Mouse (Mus musculus) layer of hippocampus, postnatal 14 days (tissue): ENCODE measurements around the gene Ccnj. TPM values are rescaled to one million over a fixed set of nuclear protein-coding genes. Genes with fewer than 3 reads are reported as not detected.

Source experiments
- DNase-seq, 2 experiments: peaks; one replicate each; pipeline ENCODE4 v3.0.0; 2021 to 2022; ENCODE audit warnings: low spot score in 2 of 2, mixed read lengths in 1 of 2
- long read RNA-seq, 2 experiments: library from polyadenylated mRNA; stranded (forward); transcript quantifications; one replicate each; pipeline ENCODE4 v2.0.0; 2021
- total RNA-seq, 2 experiments: library from RNA; stranded (reverse); gene quantifications; 2 replicates each; pipeline ENCODE4 v1.2.3; 2021

The Ccnj gene
- 1 to 10 TPM; 8.2 to 8.4 TPM for total RNA-seq
- long read RNA-seq, experiment 1 = 0 reads
- long read RNA-seq, experiment 2, partial matches to known transcripts = 0 of 5 reads
- long read RNA-seq, experiment 2, other reads (novel, unspliced or antisense) = 4 of 5 reads

GRCm38 (mm10) chr19:40830703-40831415 is at the start of gene Ccnj:
TSS of gene Ccnj (plus strand) at chr19:40831279.
- DNase-seq = peak; percentile 93 to 95

GRCm38 (mm10) chr19:40788004-40788714 is 42.9 kb upstream of the Ccnj start:
- DNase-seq = no peak

- peak in 1 of 2 experiments; percentile 6 for DNase-seq
Observed at GRCm38 (mm10) chr19:40788715-40789084, 42.4 kb upstream of the Ccnj start.

- no peak for DNase-seq
Observed at GRCm38 (mm10) chr19:40805176-40805737, 25.8 kb upstream of the Ccnj start.

- no peak for DNase-seq
Observed at GRCm38 (mm10) chr19:40809858-40810257, 21.2 kb upstream of the Ccnj start.

GRCm38 (mm10) chr19:40811840-40812239 is 19.2 kb upstream of the Ccnj start:
- no peak for DNase-seq

- no peak for DNase-seq
Observed at GRCm38 (mm10) chr19:40812778-40813177, 18.3 kb upstream of the Ccnj start.

GRCm38 (mm10) chr19:40813385-40813784 is 17.7 kb upstream of the Ccnj start:
- DNase-seq = no peak

- DNase-seq = no peak
Observed at GRCm38 (mm10) chr19:40815645-40816183, 15.4 kb upstream of the Ccnj start.

- DNase-seq = no peak
Observed at GRCm38 (mm10) chr19:40817901-40818532, 13.1 kb upstream of the Ccnj start.

- DNase-seq = no peak
Observed at GRCm38 (mm10) chr19:40818764-40819163, 12.3 kb upstream of the Ccnj start.

- DNase-seq = no peak
Observed at GRCm38 (mm10) chr19:40821306-40821825, 9.7 kb upstream of the Ccnj start.

- DNase-seq = no peak
Observed at GRCm38 (mm10) chr19:40825636-40826035, 5.4 kb upstream of the Ccnj start.

GRCm38 (mm10) chr19:40826735-40827134 is 4.3 kb upstream of the Ccnj start:
- no peak for DNase-seq

GRCm38 (mm10) chr19:40830198-40830597 is 881 bp upstream of the Ccnj start:
- no peak for DNase-seq

GRCm38 (mm10) chr19:40831416-40832201 is 530 bp downstream of the Ccnj start:
- DNase-seq = peak in 1 of 2 experiments; percentile 12

- no peak for DNase-seq
Observed at GRCm38 (mm10) chr19:40832361-40832760, 1.3 kb downstream of the Ccnj start.

GRCm38 (mm10) chr19:40834436-40834835 is 3.4 kb downstream of the Ccnj start:
- no peak for DNase-seq

GRCm38 (mm10) chr19:40838205-40838604 is 7.1 kb downstream of the Ccnj start:
- DNase-seq = no peak

- DNase-seq = no peak
Observed at GRCm38 (mm10) chr19:40840303-40840702, 9.2 kb downstream of the Ccnj start.
